Mouse (Mus musculus) bone marrow, adult 2 months (tissue): ENCODE data around the gene Gm3147. TPM values are rescaled to one million over a fixed set of nuclear protein-coding genes. Genes with fewer than 3 reads are reported as not detected.
"Not testable (repeated sequence)": the region's sequence is repeated elsewhere in the genome, so short reads cannot be mapped to it uniquely, and the experiment has no call there.

Source experiments
- H3K27ac ChIP-seq: fragments of 200-500 bp; 2 replicates; pipeline ENCODE4 v1.5.1; 2012; ENCODE audit warnings: low read depth, mild to moderate bottlenecking, control low read depth, inconsistent platforms, low read length; ENCODE audit not compliant: control insufficient read depth, poor library complexity, insufficient read depth
- H3K4me1 ChIP-seq: fragments of 200-500 bp; 2 replicates; pipeline ENCODE4 v1.6.1; 2011; ENCODE audit warnings: low read length; ENCODE audit not compliant: control insufficient read depth, insufficient read depth
- H3K4me3 ChIP-seq: fragments of 200-500 bp; replicated peaks from 2 replicates; pipeline ENCODE3; 2011; ENCODE audit warnings: mild to moderate bottlenecking, low read depth, low read length, control low read depth; ENCODE audit not compliant: control insufficient read depth
- WGBS: fragments of 180-500 bp; shearing (Covaris S2); methylation state at CpG from one replicate; pipeline ENCODE4 v1.1.7; 2018; 5-methylcytosine and 5-hydroxymethylcytosine counted together
- polyA plus RNA-seq: library from polyadenylated mRNA; stranded (reverse); fragments of >200 nt; gene quantifications from 2 replicates; pipeline ENCODE4 v1.2.4, GENCODE M21; 2011; ENCODE audit warnings: low replicate concordance; ENCODE audit not compliant: missing spikeins, insufficient read depth, insufficient read length

Gene Gm3147
- polyA plus RNA-seq: not detected in 2 replicates

DNA sequence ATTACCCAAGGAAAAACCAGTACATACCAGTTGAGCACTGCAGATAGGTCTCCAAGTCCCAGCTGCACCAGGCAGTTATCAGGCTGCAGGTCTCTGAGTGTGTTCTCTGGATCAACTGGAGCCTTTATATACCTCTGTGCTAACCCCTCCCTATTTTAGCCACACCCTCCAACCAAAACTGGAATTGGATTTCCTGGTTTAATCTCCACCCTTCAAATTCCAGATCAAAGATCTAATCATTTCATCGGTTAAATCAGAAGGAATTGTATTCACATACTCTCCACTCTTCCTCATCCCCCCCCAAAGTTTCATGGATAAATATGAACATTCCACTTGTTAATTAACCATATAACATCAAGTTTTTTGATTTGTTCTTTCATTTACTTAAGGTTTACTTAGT is at the start of gene Gm3147:
Gene Gm3147, minus strand, starts transcription at position 101 of the 400 bp plus-strand sequence.
- not testable (repeated sequence) for H3K4me1 ChIP-seq, H3K4me3 ChIP-seq, H3K27ac ChIP-seq
- WGBS: no CpG with 5 or more reads among the region's 1 CpGs

DNA sequence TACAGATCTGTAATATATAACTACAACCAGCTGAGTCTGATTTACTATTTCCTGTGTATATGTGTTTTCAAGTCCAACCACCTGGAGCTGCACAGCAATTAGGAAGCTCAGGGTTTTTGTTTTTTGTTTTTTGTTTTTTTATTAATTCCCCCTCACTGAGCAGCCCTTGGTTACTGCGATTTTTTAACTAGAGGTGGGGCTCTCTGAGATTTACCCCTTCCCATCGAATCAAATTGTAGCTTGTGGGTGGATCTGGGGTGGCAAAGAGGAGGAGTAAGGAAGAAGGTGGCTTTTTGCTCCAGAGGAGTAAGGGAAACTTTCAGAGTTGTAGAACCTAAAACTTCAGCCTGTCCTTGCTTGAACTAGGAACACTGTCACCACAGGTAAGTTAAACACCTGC is 31.9 kb upstream of the Gm3147 start, which contains the start of gene Gm6205:
Gene Gm6205, plus strand, starts transcription at position 301 of the 400 bp plus-strand sequence.
- not testable (repeated sequence) for H3K4me1 ChIP-seq, H3K4me3 ChIP-seq, H3K27ac ChIP-seq
- no CpG with 5 or more reads among the region's 2 CpGs for WGBS

DNA sequence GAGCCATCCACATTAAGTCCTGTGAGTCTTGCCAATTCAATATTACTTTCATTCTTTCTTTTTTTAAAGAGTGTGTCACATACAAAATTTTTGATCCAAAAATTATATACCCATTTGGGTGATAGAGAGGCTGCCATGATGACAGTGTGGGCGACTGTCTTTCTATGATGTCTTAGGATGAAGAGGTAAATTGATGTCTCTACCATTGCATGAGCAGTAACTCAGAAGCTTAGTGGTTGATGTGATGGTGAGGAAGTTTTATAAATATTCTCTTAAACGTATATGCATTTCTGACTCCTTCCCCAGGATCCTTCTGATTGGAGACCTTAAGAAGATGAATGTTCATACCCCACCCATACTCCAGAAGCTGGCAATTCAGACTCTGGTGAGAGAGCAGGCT is 7.5 kb upstream of the Gm3147 start, which contains the start of gene Gm6509:
Gene Gm6509, plus strand, starts transcription at position 301 of the 400 bp plus-strand sequence.
- H3K27ac ChIP-seq, H3K4me1 ChIP-seq, H3K4me3 ChIP-seq: not testable (repeated sequence)
- WGBS: 83% methylated on average over 1 of the region's 2 CpGs

Other genes starting within 250 kb of the Gm3147 start
- gene Gm7682, start 170.6 kb downstream of the Gm3147 start, polyA plus RNA-seq: not detected in 2 replicates
- 1.5 TPM in 1 of 2 replicates, not detected in the other for gene Gm3139, start 90.1 kb downstream of the Gm3147 start, polyA plus RNA-seq
- not detected in 2 replicates for gene Gm6509, start 7.6 kb upstream of the Gm3147 start, polyA plus RNA-seq
- not detected in 2 replicates for gene Gm6205, start 32.0 kb upstream of the Gm3147 start, polyA plus RNA-seq
- 1.5 TPM in 1 of 2 replicates, not detected in the other for gene Gm3183, start 249.1 kb upstream of the Gm3147 start, polyA plus RNA-seq